Mouse (Mus musculus) monocyte, adult 5-6 weeks (primary cell): Measurements from ENCODE around the gene Mapre3. TPM values are rescaled to one million over a fixed set of nuclear protein-coding genes. Genes with fewer than 3 reads are reported as not detected.

Experiments used
- ATAC-seq: fragments of 153-309, 156-312 bp; replicated peaks from 2 replicates; pipeline ENCODE4 v1.8.0; 2017; ENCODE audit warnings: mild to moderate bottlenecking; ENCODE audit not compliant: low TSS enrichment, insufficient number of reproducible peaks, severe bottlenecking, poor library complexity, low FRiP score
- total RNA-seq: library from RNA; stranded (forward); fragments of 200-1000, 200-491, 200-594 nt; gene quantifications from 3 replicates; pipeline ENCODE4 v1.2.3, GENCODE M21; 2017

Gene Mapre3
- total RNA-seq = 5.0 TPM in 1 of 3 replicates, not detected in the others

DNA sequence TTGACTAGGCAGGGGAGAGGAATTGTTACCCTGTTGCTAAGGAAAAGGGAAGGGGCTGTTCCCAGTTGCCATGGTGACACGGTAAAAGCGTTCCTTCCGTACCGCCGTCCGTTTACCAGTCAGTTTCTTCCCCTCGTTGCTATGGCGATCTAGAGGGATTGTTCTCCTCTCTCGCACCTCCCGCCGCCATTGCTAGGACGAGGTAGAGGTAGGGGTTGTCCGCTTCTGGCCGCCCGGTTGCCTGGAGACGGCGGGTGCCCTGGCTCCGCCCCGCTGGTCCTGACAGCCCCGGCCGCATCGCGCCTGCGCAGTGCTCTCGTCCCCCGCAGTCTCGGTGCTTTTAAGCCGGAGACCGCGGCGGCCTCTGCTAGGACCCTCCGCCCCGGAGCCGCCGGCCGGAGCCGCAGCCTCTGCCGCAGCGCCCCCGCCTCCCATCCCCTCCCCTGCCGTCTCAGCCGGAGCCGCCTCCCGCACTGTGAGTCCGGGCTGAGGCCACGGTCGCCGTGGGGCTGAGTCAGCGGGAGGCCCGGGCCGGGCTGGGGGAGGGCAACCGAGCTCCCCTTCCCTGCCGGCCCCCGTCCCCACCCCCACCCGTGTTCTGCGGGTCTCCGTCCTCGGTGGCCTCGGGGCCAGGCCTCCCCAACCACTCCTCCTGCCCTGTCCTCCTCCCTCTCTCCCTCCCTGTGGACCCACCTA, at the start of gene Mapre3:
Mapre3 (plus strand) TSS at position 218 of the 696 bp plus-strand sequence.
- peak; percentile 82 for ATAC-seq

GRCm38 (mm10) chr5:30765596-30766370, 48.7 kb upstream of the Mapre3 start:
- no peak for ATAC-seq

GRCm38 (mm10) chr5:30768082-30768481, 46.4 kb upstream of the Mapre3 start:
- ATAC-seq = no peak

GRCm38 (mm10) chr5:30768598-30768997, 45.8 kb upstream of the Mapre3 start:
- no peak for ATAC-seq

DNA sequence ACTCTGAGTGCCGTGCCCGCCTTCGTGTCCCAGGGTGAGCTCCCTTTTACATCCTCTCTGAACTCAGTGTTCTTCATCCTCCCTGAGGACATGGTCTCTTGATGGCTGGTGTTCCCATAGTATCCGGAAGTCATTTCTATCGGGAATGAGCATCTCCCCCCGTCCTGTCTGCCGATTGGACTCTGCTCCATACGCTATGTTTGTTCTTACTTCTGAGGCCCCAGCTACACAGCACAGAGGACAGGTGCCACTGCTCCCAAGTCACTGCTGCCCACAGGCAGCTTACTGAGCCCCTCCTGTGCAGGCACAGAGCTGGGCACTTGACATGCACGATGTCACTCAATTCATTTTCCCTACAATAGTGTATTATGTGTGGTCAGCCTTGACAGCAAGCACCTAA, 45.4 kb upstream of the Mapre3 start:
- no peak for ATAC-seq

DNA sequence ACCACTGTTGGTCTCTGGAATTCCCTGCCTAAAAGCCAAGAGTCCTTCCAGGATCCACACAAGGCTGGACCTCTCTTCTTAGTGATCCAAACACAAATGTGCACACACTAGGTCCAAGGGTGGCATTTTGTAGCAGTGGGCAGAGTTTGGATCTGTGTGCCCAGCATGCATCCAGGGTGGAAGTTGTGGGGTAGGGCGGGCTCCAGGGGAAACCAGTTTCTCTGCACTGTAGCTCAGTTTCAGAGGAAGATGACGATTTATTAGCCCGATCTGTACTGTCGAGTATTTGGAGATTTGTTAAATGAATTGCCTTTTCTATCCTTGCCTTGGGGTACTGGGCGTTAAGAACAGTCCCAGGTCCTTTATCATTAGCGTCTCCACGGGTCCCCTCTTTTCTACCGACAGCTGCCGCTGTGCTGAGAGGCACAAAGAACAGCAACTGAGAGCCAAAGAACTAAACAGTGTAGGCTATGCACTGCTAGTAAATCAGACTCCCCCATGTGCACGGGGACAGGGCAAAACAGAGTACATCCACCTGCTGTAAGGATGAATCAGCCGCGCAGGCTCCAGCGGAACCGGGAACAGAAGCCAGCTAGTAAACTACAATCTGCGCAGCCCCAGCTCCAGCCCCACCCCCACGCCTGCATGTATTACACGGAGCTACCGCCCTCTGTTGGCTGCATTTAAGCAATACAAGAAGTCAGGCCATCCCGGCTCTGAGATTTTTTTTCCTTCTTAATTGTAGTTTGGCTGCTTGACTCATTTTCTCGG, 39.7 kb upstream of the Mapre3 start:
- peak; percentile 66 for ATAC-seq

- ATAC-seq = no peak
Measured at GRCm38 (mm10) chr5:30780699-30781098, 33.7 kb upstream of the Mapre3 start.

GRCm38 (mm10) chr5:30781147-30781546, 33.3 kb upstream of the Mapre3 start:
- no peak for ATAC-seq

GRCm38 (mm10) chr5:30787381-30787780, 27.1 kb upstream of the Mapre3 start:
- no peak for ATAC-seq

- ATAC-seq = no peak
Measured at GRCm38 (mm10) chr5:30790047-30790446, 24.4 kb upstream of the Mapre3 start.

- no peak; the same call in 1 of the 2 replicates for ATAC-seq
Measured at GRCm38 (mm10) chr5:30796125-30796524, 18.3 kb upstream of the Mapre3 start.

DNA sequence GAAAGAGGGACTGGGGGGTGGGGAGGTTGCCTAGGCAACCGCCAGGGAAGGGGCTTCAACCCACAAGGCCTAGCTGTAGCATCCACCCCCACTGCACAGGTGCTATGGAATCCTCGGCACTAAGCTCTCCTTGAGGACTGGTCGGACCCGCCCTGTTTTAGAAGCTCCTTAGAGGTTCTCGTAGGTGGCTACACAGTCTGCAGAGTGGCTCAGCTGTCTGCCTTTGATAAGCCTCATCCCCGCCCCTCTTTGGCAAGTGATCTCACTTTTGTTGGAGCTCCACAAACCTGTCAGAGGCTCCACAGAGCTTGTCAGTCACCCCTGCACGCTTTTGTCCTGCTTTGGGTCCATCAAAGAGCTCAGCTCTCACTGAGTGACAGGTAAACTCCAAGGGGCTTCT, 17.0 kb upstream of the Mapre3 start:
- no peak for ATAC-seq

GRCm38 (mm10) chr5:30797982-30798381, 16.5 kb upstream of the Mapre3 start:
- ATAC-seq = no peak

GRCm38 (mm10) chr5:30798965-30799364, 15.5 kb upstream of the Mapre3 start:
- ATAC-seq = no peak

DNA sequence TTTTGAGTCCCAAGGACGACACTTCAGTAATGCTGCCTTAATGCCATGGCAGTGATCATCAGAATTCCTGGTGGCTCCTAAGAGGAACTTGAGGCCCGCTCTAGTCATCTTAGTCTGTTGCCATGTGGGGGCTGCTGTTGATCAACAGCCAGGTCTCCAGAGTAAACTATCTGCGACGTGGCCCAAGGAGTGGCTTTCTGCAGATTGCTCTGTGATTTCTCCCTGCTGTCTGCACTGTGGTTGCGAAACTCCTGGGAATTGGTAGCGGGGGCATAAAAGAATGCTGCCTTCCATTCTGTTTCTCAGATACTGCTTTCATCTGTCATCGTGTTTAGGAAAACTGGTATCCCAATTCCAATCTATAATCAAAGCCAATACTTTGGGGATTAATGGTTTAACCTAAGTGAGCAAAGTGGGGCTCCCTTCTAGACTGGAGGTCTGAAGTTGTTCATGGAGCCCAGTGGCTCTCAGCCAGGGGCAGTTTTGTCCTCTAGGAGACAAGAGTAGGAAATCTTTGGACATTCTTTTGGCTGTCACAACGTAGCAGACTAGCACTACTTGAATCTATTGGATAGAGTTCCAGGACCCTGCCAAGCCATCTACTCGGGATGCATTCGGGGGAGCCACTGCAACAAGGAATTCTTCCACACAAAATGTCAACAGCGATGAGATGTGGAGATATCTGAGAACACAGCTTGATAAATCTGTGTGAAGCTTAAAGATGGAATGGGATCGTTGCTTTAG, 11.5 kb upstream of the Mapre3 start:
- ATAC-seq = no peak

DNA sequence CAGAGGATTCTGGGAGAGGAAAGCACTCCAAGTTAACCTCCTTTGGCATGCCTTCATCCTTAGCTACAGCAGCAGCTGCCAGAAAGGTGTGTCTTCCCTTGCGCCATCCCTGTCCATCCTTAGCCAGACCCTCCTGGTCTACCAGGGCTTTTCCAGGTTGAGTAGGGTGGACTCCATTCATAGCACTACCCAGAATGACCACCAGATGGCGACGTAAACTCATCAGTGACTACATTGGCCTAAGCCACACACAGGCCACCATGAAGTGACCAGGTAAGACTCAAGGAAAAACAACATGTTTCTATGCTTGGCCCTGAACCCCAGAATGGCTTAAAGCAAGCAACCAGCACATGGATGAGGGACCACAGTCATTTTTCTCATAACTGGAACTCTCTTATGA, 8.3 kb upstream of the Mapre3 start:
- peak; percentile 91 for ATAC-seq

DNA sequence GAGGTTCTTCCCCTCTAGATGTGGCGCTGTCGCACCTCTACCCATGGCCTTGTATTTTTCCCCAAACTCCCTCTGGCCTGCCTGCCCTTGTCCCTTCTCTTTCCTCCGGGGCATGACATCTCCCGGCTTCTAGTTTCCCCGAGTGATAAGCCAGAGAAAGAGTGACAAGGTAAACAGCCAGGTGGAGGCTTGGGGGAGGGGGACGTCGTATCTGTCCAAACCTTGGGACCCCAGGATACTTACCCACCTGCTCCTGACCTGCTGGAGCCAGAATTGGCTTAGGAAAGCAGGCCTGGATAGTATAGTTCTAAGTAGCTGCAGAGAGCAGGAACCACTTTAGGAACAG, 652 bp downstream of the Mapre3 start:
- no peak for ATAC-seq

DNA sequence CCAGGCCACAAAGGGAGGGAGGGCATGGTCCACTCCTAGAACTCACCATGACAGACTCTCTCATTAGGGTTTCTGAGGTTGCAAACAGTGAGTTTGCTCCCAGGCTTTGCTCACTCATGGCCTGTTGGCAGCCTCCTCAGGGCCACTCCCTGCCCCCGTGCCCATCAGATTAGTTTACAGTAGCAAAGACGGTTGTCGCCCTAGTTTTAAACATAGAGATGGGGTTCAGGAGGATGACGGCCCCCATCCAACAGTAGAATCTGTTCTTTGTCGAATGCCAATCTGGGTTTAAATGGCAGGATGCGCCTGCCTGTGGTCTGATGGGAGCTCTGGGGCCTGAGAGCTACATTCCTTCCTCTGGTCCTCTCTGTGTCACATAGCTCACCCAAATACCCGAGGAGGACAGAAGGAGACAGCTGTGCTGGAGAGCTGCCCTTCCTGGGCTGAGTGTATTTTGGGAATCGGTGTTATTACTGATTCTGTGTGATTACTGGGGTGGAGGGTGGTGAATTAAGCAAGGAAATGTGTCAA, 1.9 kb downstream of the Mapre3 start:
- ATAC-seq = no peak
